Mouse (Mus musculus) c-Kit-negative CD71-positive TER-119-positive erythroid progenitor cells, embryonic 14.5 days (primary cell): ENCODE measurements around the gene Bap1.

Experiments used
- DNase-seq: peaks from one replicate; pipeline ENCODE4 v3.0.0-alpha.2; 2013; ENCODE audit warnings: low read depth, low spot score

The Bap1 gene

DNA sequence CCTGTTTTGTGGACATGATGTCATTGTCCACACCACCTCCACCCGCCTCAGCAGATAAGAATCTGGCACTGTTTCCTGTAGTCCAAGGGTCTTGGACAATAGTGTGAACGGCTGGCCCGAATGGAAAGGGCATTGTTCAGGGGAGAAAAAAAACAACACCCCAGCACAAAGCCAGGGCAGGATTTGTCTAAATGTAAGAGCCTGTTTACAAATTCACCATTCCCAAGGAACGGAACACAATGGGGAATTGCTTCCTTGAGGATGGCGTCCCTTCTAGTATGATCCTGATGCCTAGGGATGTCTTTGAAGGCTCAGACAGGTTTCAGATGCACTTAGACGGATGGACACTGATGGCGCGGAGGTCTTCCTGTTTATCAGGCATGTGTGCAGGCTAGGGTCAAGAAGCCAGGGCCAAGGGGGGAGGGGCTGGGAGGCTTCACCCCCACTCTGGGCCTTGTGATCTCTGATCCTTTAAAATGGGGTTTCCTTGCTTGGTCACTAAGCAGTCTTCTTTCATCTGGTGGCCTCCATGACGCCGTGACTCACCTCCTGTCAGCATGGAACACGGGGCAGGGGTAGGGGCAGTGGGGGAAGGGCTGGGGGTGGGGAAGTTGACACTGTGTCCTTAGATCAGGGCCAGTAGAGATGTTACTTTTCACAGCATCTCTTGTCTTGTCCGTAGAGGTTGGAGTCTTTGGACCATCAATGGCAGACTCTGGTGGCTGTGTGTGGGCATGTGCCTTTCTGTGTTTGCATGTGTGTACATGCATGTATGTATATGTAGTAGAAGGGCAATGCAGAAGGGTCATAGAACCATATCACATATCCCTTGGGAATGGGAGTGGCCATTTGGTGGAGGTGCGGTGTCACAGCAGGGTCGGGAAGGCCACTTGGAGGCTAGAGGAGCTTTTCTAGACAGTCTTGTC, 17.9 kb upstream of the Bap1 start:
- no peak for DNase-seq

- peak; percentile 46 for DNase-seq
These were observed 17.2 kb upstream of the Bap1 start for GRCm38 (mm10) chr14:31233996-31234591.

- DNase-seq, result no peak
These were observed 14.0 kb upstream of the Bap1 start for GRCm38 (mm10) chr14:31237101-31237882.

DNA sequence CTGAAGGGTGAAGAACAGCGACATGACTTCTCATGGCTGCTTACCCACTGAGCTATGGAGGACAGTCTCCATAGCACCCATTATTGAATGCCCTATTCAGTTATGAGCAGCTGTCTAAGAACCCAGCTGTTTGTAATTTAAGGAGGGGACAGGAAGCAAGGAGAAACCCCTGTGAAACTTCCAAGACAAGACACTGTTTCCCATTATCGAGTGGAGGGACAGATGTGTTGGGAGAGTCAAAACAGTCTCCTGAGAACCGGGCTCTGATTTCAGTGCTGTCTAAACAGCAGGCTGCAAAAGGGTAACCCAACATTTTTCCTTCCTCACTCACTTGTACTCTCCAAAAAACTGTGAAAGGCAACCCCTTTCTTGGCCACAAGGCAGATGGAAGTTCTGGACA, 10.7 kb upstream of the Bap1 start:
- no peak for DNase-seq

GRCm38 (mm10) chr14:31244777-31245176, 6.5 kb upstream of the Bap1 start:
- no peak for DNase-seq

DNA sequence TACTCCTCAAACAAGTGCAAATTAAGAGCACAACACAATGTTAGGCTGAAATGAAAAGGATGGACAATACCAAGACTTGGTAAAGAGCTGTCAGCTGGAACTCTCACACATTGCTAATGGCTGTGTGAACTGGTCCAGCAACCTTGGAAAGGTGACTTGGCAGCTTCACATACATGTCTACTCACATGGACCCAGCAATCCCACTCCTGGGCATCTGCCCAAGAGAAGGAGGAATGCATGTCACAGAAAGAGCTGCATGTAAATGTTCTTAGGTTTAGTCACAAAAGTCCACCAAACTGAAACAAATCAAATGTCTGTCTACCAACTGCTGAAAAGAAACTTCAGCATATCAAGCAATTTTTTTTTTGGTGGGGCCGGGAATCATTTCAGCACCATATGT, 5.3 kb upstream of the Bap1 start:
- no peak for DNase-seq

- no peak for DNase-seq
These were observed 2.9 kb upstream of the Bap1 start for GRCm38 (mm10) chr14:31248396-31248795.

GRCm38 (mm10) chr14:31250222-31251083, 797 bp upstream of the Bap1 start:
- DNase-seq, result peak; percentile 25

DNA sequence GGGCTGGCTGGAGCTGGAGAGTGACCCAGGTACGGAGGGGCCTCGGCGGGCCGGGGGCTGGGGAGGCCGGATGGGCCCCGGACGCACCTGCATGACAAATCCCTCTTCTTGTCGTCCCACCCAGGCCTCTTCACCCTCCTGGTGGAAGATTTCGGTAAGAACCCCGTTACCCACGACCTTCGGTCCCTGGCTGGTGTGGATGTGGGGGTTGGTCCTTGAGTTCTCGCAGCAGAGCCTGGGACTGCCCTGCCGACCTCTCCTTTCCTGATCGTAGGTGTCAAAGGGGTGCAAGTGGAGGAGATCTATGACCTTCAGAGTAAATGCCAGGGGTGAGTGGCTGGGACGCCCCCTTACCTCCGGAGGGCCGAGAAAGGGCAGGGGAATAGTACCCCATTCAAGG, 376 bp downstream of the Bap1 start:
- no peak for DNase-seq

GRCm38 (mm10) chr14:31252091-31252490, 841 bp downstream of the Bap1 start:
- DNase-seq, result no peak

- no peak for DNase-seq
These were observed 7.3 kb downstream of the Bap1 start for GRCm38 (mm10) chr14:31258476-31259050.

- peak; percentile 66 for DNase-seq
These were observed 9.1 kb downstream of the Bap1 start for GRCm38 (mm10) chr14:31260374-31260773.

DNA sequence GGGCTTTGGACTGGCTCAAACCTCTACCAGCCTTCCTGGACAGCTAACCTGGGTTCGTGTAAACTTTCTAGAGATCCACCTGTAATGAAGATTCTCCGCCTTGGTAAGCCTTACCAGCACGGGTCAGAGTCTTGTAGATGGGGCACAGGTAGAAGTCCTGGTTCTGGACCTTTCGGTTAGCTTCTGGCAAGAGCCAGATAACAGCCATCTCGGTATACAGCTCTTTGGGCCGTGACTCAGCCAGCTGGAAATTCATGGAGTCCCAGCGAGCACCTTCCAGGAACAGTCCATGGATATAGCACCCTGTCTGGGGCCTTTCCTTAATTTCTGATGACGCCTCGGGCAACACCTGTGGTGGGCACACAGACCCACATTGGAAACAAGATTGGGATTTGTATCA, 9.7 kb downstream of the Bap1 start:
- DNase-seq, result peak; percentile 52

- DNase-seq, result no peak
These were observed 16.4 kb downstream of the Bap1 start for GRCm38 (mm10) chr14:31267649-31268048.

GRCm38 (mm10) chr14:31268301-31269001, 17.2 kb downstream of the Bap1 start:
- no peak for DNase-seq

DNA sequence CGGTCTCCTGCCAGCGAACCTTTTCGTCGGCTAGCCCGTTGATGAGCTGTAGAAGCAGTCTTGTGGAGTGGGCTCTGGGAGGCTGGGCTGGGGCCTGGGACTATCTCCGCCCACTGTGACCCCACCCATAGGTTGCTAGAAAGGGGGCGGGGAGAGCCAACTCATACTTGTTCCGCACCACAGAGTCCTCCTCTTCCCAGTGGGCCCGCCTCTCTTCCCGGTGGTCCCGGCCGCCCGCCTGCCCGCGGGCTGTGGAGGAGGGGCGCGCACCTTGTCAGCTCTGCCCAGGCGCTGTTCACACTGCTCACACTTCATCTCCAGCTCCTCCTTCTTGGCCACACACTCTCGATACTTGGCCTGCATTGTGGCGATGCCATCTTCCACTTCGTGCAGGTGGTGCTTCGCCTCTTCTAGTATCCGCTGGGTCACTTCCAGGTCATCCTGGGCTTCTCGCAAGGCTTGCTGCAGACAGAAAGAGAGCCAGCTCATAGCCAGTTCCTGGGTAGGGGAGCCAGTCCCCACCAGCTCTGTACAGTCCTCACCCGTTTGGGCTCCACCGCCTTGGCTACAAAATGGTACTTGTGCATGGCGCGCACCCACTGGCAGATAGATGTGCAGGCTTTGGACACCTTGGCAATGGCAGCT, 18.3 kb downstream of the Bap1 start:
- no peak for DNase-seq

- no peak for DNase-seq
These were observed 19.9 kb downstream of the Bap1 start for GRCm38 (mm10) chr14:31271121-31271520.

DNA sequence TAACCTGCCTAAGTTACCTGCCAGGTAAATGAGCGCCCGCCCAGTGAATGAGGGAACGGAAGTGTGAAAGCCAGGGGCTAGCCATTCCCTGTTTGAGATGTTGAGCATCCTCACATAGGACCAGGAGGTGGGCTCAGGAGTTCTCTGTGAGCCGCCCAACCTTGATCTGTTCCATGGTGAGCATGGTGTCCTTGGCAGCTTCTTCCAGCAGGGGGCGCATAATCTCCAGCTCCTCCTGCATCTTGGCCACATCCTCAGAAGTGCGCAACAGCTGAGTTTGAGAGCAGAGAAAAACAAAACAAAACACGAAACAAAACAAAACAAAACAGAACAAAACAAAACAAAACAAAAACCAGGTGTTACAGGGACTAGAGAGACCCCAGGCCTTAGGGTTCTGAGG, 20.9 kb downstream of the Bap1 start:
- DNase-seq, result peak; percentile 56

DNA sequence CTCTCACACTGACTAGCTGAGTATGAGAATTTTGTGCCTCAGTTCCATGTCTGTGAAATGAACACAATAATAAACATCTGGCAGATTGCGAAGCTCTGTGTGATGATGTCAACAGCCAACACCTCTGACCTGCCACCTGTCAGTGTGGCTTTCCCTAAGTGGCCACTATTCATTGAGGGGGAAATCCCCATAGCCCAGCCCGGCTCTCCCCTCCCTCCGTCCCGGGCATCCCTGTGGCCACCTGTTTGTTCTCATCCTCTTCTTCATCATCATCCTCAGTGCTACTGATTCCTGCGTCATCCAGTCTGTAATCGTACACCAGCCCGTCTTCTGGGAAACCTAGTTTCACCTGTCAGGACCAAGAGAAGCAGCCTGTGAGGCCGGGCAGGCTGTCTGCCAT, 34.5 kb downstream of the Bap1 start:
- DNase-seq, result no peak
